Mouse (Mus musculus): Measurements from ENCODE around the gene Hist2h2ab.

- TF ChIP-seq ELF1 (IDR thresholded peaks at IDR 0.05; ENCODE audit: low read depth, low read length) = no peak
- TF ChIP-seq KAT2A (conservative IDR thresholded peaks at IDR 0.05; ENCODE audit: low read depth, low read length) = no peak
- no peak for TF ChIP-seq CTCF (IDR thresholded peaks at IDR 0.05 in 2 of 3, conservative IDR thresholded peaks at IDR 0.05 in 1 of 3; ENCODE audit: control insufficient read depth in 1 of 3, insufficient read depth in 1 of 3, low read depth in 2 of 3, low read length in 3 of 3, poor library complexity in 1 of 3, severe bottlenecking in 1 of 3)
- TF ChIP-seq POLR2A (IDR thresholded peaks at IDR 0.05; ENCODE audit: control insufficient read depth in 1 of 2, insufficient read depth in 1 of 2, low read depth in 1 of 2, low read length in 2 of 2, poor library complexity in 1 of 2) = no peak
- no peak for TF ChIP-seq ZNF384 (IDR thresholded peaks at IDR 0.05; ENCODE audit: low read depth, low read length)
- no peak for TF ChIP-seq EP300 (IDR thresholded peaks at IDR 0.05; ENCODE audit: low read depth in 1 of 2, low read length in 2 of 2)
- TF ChIP-seq ZKSCAN1 (IDR thresholded peaks at IDR 0.05; ENCODE audit: low read depth, low read length) = no peak
- no peak for TF ChIP-seq TBP (IDR thresholded peaks at IDR 0.05; ENCODE audit: low read depth, low read length)
- no peak for TF ChIP-seq GABPA (IDR thresholded peaks at IDR 0.05; ENCODE audit: low read depth, low read length)
- TF ChIP-seq RCOR1 (IDR thresholded peaks at IDR 0.05; ENCODE audit: low read depth, low read length) = no peak
- TF ChIP-seq TCF12 (IDR thresholded peaks at IDR 0.05; ENCODE audit: low read depth, low read length) = no peak
These were observed 31.2 kb downstream of the Hist2h2ab start for GRCm38 (mm10) chr3:96250890-96251289.

Measured in MEL (cell line).